ENCODE assay signal across 10 mouse cellular contexts in the genomic region with DNA sequence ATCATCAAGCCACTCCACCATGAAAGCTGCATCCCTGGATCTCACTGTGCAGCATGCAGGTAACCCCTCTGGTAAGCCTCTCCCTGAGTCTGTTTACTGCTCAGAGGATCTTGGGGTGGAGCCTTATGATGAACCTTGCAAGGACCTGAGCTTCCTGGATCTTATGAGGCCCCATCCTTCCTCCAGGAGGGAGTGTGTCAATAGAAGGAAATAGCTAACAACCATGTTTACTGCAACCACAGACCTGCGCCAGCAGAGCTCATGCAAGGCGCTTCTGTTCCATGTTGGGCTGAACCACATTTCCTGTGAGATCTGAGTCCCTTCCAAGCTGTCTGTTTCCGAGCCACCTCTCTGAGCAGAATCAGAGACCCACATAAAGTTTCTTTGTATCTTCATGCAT. TPM values are rescaled to one million over a fixed set of nuclear protein-coding genes. Genes with fewer than 3 reads are reported as not detected.
A peak's percentile ranks its signal among the peaks of the same experiment; 100 is the strongest.
DNase-seq lines count a peak whose midpoint lies in the region; ATAC-seq and TF ChIP-seq lines count a peak whose summit lies in the region.
"Had no signal": no experiment of that assay in that cellular context is flagged by ENCODE, and none has a peak within 500 bp of the region (broad histone marks: within the 10 kb centered on the region; RNA-seq: fewer than 3 reads in every experiment).

No protein-coding gene starts in this region.

- peaks cover 30% of the 10 kb centered on the region for H3K4me1 ChIP-seq in liver, embryonic 11.5 days (replicated peaks; ENCODE audit: control insufficient read depth, insufficient read depth, low read length)
- peaks cover 27% of the 10 kb centered on the region for H3K4me1 ChIP-seq in liver, postnatal 0 days (ENCODE audit: insufficient read depth)

- no peak overlapping the region for H3K4me2 ChIP-seq in liver, embryonic 11.5 days
- H3K4me2 ChIP-seq in liver, postnatal 0 days (ENCODE audit: low read depth, low read length), result no peak overlapping the region

- ATAC-seq in liver, embryonic 11.5 days (replicated peaks; ENCODE audit: low FRiP score), result no peak
- peak; percentile 70 to 72 for ATAC-seq in hematopoietic stem cell, adult 5-6 weeks (replicated peaks in 1 of 2; ENCODE audit: insufficient read depth in 1 of 2, low FRiP score in 2 of 2, low TSS enrichment in 1 of 2, low read depth in 1 of 2, poor library complexity in 2 of 2, severe bottlenecking in 2 of 2)
- peak; percentile 49 for ATAC-seq in liver, postnatal 0 days

- H3K9ac ChIP-seq in liver, embryonic 11.5 days (ENCODE audit: low read depth, low read length), result no peak overlapping the region
- H3K9ac ChIP-seq in liver, postnatal 0 days (replicated peaks), result no peak overlapping the region

- no peaks in the 10 kb centered on the region for H3K27me3 ChIP-seq in liver, embryonic 11.5 days (replicated peaks; ENCODE audit: control insufficient read depth, insufficient read depth, low read length)
- no peaks in the 10 kb centered on the region for H3K27me3 ChIP-seq in liver, postnatal 0 days (ENCODE audit: insufficient read depth, low read length)

- no peaks in the 10 kb centered on the region for H3K9me3 ChIP-seq in liver, embryonic 11.5 days (ENCODE audit: control insufficient read depth, low read length)
- no peaks in the 10 kb centered on the region for H3K9me3 ChIP-seq in liver, postnatal 0 days (ENCODE audit: low read length)

- H3K36me3 ChIP-seq in liver, embryonic 11.5 days (ENCODE audit: control insufficient read depth, insufficient read depth, low read length), result no peaks in the 10 kb centered on the region
- no peaks in the 10 kb centered on the region; the same call in 1 of the 2 replicates for H3K36me3 ChIP-seq in liver, postnatal 0 days (replicated peaks; ENCODE audit: insufficient read depth, low read length)

- WGBS in liver, embryonic 11.5 days, result 60% methylated on average over 3 of the region's 3 CpGs
- 35% methylated on average over 3 of the region's 3 CpGs for WGBS in liver, postnatal 0 days (ENCODE audit: insufficient replicate concordance)

- TF ChIP-seq CTCF in liver, postnatal 0 days (IDR thresholded peaks at IDR 0.05; ENCODE audit: low read depth), result no peak

- H3K27ac ChIP-seq in liver, embryonic 11.5 days (ENCODE audit: low read depth, low read length), result peak overlapping the region; percentile 57
- H3K27ac ChIP-seq in liver, postnatal 0 days (ENCODE audit: low read depth), result peak overlapping the region; percentile 40; the same call in 1 of the 2 replicates

- no peak for DNase-seq in liver, embryonic 11.5 days (ENCODE audit: low spot score)
- DNase-seq in liver, result no peak
- DNase-seq in liver, postnatal 0 days, result no peak
- peak; percentile 30 for DNase-seq in thymus, postnatal 25 days
- no peak for DNase-seq in gastrocnemius, postnatal 4 days (ENCODE audit: low spot score in 2 of 2)
- DNase-seq in spleen, adult 18-20 months, result no peak
- DNase-seq in gastrocnemius, postnatal 10 days, result no peak
- DNase-seq: cerebellum, adult 9-11 months had no signal

- H3K4me3 ChIP-seq in liver, embryonic 11.5 days (ENCODE audit: low read depth, low read length), result no peak overlapping the region
- no peak overlapping the region for H3K4me3 ChIP-seq in liver, postnatal 0 days (ENCODE audit: low read depth, low read length)
- H3K4me3 ChIP-seq: megakaryocyte, embryonic 14.5 days had no signal

- TF ChIP-seq EP300 in liver, postnatal 0 days (IDR thresholded peaks at IDR 0.05; ENCODE audit: low read depth), result no peak

RNA-seq across cellular contexts. Expression of a gene that starts 10.0 kb away (rescaled TPM):
- polyA plus RNA-seq in liver, embryonic 11.5 days (2014; fragmentation: Nextera tagmentation; extraction: Ambion mirVana), result 41.8 and 43.7 TPM in 2 replicates
- 17.5 and 24.6 TPM in 2 replicates for total RNA-seq in hematopoietic stem cell, adult 5-6 weeks (2017)
- polyA plus RNA-seq in liver, postnatal 0 days (2015; fragmentation: Nextera tagmentation; extraction: Ambion mirVana), result 4.5 and 6.5 TPM in 2 replicates
- total RNA-seq in gastrocnemius, postnatal 4 days (2021), result 100 to 1,000 TPM; 178 to 206 TPM
- 100 to 1,000 TPM in 1 of 2 experiments, 10 to 100 TPM in 1; 92.0 to 114 TPM for total RNA-seq in gastrocnemius, postnatal 10 days (2021)
